Mouse (Mus musculus) hindbrain, embryonic 14.5 days (tissue): Measurements from ENCODE around the gene Pkdcc. TPM values are rescaled to one million over a fixed set of nuclear protein-coding genes. Genes with fewer than 3 reads are reported as not detected.

Experiments
- ATAC-seq: fragments of 200-750 bp; cut with Nextera tagmentation; 2 replicates; pipeline ENCODE4 v1.8.0; 2017; ENCODE audit warnings: moderate number of reproducible peaks, mild to moderate bottlenecking, moderate TSS enrichment, moderate library complexity; ENCODE audit not compliant: low FRiP score
- DNase-seq: peaks from one replicate; pipeline ENCODE4 v3.0.0-alpha.2; 2015; ENCODE audit warnings: low spot score
- H3K27ac ChIP-seq: fragments of 300-500 bp; sonication (generic); 2 replicates; pipeline ENCODE4 v1.5.1; 2014; ENCODE audit warnings: mild to moderate bottlenecking, moderate library complexity
- H3K27me3 ChIP-seq: fragments of 300-500 bp; sonication (generic); 2 replicates; pipeline ENCODE4 v1.6.1; 2014; ENCODE audit warnings: mild to moderate bottlenecking, low read length, mixed read lengths; ENCODE audit not compliant: control insufficient read depth, insufficient read depth
- H3K36me3 ChIP-seq: fragments of 300-500 bp; sonication (generic); replicated peaks from 2 replicates; pipeline ENCODE4 v1.6.1; 2014; ENCODE audit not compliant: control insufficient read depth, insufficient read depth
- H3K4me1 ChIP-seq: fragments of 300-500 bp; sonication (generic); replicated peaks from 2 replicates; pipeline ENCODE4 v1.6.1; 2014; ENCODE audit warnings: antibody characterized with exemption, low read length, mixed read lengths; ENCODE audit not compliant: control insufficient read depth, insufficient read depth
- H3K4me2 ChIP-seq: fragments of 300-500 bp; sonication (generic); replicated peaks from 2 replicates; pipeline ENCODE4 v1.6.1; 2014; ENCODE audit warnings: mild to moderate bottlenecking, moderate library complexity
- H3K4me3 ChIP-seq: fragments of 300-500 bp; sonication (generic); replicated peaks from 2 replicates; pipeline ENCODE4 v1.5.1; 2014; ENCODE audit warnings: mild to moderate bottlenecking, low read length
- H3K9ac ChIP-seq: fragments of 300-500 bp; sonication (generic); 2 replicates; pipeline ENCODE4 v1.6.1; 2014
- H3K9me3 ChIP-seq: fragments of 300-500 bp; sonication (generic); 2 replicates; pipeline ENCODE4 v1.6.1; 2016; ENCODE audit warnings: low read length; ENCODE audit not compliant: control insufficient read depth
- WGBS: fragments of 180-500 bp; shearing (Covaris S2); extraction: QIAGEN DNeasy Blood & Tissue Kit; methylation state at CpG from one replicate; pipeline ENCODE4 v1.1.7; 2014; 5-methylcytosine and 5-hydroxymethylcytosine counted together
- polyA plus RNA-seq: library from polyadenylated mRNA; unstranded; fragments of >200 nt; fragmentation: Nextera tagmentation; extraction: Ambion mirVana; gene quantifications from 2 replicates; pipeline ENCODE4 v1.2.1, GENCODE M21; 2014

Pkdcc gene
- polyA plus RNA-seq, 1 experiment from 2014 or later, result 7.5 TPM

DNA sequence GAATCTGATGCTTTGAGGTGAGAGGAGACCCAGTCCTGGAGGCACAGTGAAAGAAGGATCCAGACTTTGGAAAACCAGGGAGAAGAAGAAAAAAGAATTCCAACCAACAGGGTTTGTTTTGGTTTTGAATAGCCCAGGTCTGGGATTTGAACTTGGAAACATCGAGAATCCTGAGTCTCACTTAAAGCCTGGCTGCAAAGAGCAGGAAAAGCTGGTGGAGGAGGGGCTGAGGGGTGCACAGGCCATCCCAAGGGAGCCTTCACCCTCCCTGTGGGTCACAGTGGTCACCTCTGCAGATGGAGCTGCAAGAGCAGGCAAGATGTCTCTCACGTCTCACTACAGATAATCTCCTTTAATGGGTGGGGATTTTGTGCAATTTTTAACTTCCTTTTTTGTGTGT lies 6.6 kb upstream of the Pkdcc start:
- no peak for DNase-seq
- H3K4me1 ChIP-seq, result peaks cover 18% of the 10 kb centered on the region
- no peak overlapping the region for H3K4me3 ChIP-seq
- no peaks in the 10 kb centered on the region for H3K27me3 ChIP-seq
- ATAC-seq, result no peak
- H3K4me2 ChIP-seq, result no peak overlapping the region
- no peak overlapping the region for H3K9ac ChIP-seq
- no peaks in the 10 kb centered on the region for H3K9me3 ChIP-seq
- H3K27ac ChIP-seq, result no peak overlapping the region
- WGBS, result 63% methylated on average over 2 of the region's 2 CpGs
- no peaks in the 10 kb centered on the region for H3K36me3 ChIP-seq

DNA sequence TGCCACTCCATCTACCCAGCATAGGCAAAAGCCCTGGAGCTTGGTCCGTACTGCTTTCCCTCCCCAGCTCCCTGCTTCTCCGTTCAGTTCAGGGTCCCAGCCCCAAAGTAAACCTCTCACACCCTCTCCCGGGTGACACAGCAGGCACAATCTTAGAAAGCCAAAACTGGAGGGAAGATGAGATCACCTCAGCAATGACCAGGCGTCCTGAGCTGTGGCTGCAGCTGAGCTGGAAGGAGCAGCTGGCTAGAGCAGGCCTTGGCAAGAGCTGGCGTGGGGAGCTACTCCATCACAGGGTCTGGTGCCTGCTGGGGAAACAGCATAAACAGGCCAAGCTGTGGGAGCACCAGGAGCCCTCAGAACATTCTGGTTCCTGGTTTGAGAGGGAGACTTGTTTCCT lies 4.6 kb upstream of the Pkdcc start:
- H3K27ac ChIP-seq, result no peak overlapping the region
- 68% methylated on average over 5 of the region's 5 CpGs for WGBS
- no peak for DNase-seq
- ATAC-seq, result no peak
- H3K4me2 ChIP-seq, result no peak overlapping the region
- no peak overlapping the region for H3K9ac ChIP-seq
- no peak overlapping the region for H3K4me3 ChIP-seq
- H3K4me1 ChIP-seq, result peaks cover 16% of the 10 kb centered on the region; the same call in 1 of the 2 replicates
- no peaks in the 10 kb centered on the region for H3K27me3 ChIP-seq
- no peaks in the 10 kb centered on the region for H3K9me3 ChIP-seq
- H3K36me3 ChIP-seq, result no peaks in the 10 kb centered on the region

DNA sequence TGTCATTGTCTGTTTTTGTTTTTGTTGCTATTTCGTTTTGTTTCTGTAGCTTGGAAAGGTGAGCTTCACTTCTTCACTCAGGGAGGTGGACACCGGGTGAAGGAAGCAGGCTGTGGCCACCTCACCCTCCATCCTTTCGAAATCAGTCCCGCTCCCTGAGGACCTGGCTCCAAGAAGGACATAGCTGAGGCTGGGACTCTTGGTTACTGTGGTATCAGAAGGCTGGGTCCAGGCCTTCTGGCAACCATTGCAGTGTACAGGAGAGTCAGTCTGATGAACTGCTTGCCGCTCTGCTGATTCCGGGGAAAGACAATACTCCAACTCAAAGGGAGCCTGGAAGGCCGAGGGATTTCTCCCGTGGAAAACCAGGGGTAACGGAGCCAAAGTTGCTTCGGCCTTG lies 3.9 kb upstream of the Pkdcc start:
- Histone ChIP-seq H3K9me3 (no peaks in the 10 kb centered on the region), H3K9ac (no peak overlapping the region), H3K27ac (no peak overlapping the region), H3K36me3 (no peaks in the 10 kb centered on the region), H3K4me1 (peaks cover 19% of the 10 kb centered on the region), H3K4me3 (no peak overlapping the region), H3K4me2 (no peak overlapping the region), H3K27me3 (no peaks in the 10 kb centered on the region)
- ATAC-seq (no peak), DNase-seq (no peak)
- 79% methylated on average over 10 of the region's 10 CpGs for WGBS

DNA sequence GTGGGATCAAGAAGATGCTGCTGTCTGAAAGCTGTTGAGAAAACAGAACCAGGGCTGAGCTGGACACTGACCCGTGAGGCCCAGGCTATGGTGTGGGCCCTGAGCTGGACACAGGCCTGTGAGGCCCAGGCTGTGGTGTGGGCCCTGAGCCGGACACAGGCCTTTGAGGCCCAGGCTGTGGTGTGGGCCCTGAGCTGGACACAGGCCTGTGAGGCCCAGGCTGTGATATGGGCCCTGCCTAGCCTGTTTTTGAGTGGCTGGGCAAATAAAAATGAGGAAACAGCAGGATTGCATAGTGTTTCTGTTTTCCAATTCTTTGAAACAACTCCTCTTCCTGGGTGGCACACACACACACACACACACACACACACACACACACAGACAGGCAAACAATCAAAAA lies 2.7 kb upstream of the Pkdcc start:
- Histone ChIP-seq H3K4me2 (no peak overlapping the region), H3K27ac (no peak overlapping the region), H3K9ac (no peak overlapping the region), H3K4me1 (peaks cover 32% of the 10 kb centered on the region), H3K36me3 (no peaks in the 10 kb centered on the region), H3K27me3 (no peaks in the 10 kb centered on the region), H3K4me3 (no peak overlapping the region), H3K9me3 (no peaks in the 10 kb centered on the region)
- ATAC-seq, result no peak
- WGBS, result 84% methylated on average over 2 of the region's 2 CpGs
- DNase-seq, result no peak

DNA sequence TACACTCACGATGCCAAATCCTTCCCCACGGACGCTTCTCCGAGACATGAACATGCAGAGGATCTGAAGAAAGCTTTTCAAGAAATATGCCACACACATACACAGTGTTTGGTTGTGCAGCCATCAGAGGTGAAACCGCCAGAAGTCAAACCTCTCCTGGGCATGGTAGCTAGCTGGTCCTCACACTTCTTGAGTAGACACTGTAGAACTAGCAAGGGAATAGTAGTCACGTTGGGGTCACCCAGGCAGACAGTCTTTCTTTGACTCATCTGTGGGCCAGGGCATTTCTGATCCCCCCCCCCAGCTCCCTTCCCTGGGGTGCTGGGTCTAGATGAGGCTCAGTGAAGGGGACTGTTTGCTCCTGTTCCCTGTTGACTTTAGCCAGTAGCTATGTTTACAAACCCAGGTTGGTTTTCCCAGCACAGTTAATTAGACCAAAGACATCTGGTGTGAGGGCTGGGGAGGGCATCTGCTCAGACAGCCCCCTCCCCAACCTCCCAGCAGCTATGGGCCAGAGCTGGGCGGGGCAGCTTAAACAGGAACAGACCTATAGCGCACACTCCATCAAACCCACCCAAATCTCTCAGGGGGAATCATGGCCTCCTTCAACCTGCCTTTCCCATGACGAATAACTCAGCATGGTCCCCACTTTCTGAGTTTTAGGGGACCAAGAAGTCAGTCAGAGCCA lies 1.7 kb upstream of the Pkdcc start:
- no peak for ATAC-seq
- DNase-seq, result no peak
- Histone ChIP-seq H3K9me3 (no peaks in the 10 kb centered on the region), H3K27ac (peak overlapping the region; percentile 88; the same call in 1 of the 2 replicates), H3K27me3 (no peaks in the 10 kb centered on the region), H3K4me3 (peak overlapping the region; percentile 82; the same call in 1 of the 2 replicates), H3K36me3 (no peaks in the 10 kb centered on the region), H3K9ac (no peak overlapping the region), H3K4me2 (peak overlapping the region; percentile 94), H3K4me1 (peaks cover 41% of the 10 kb centered on the region)
- WGBS, result 47% methylated on average over 9 of the region's 9 CpGs

DNA sequence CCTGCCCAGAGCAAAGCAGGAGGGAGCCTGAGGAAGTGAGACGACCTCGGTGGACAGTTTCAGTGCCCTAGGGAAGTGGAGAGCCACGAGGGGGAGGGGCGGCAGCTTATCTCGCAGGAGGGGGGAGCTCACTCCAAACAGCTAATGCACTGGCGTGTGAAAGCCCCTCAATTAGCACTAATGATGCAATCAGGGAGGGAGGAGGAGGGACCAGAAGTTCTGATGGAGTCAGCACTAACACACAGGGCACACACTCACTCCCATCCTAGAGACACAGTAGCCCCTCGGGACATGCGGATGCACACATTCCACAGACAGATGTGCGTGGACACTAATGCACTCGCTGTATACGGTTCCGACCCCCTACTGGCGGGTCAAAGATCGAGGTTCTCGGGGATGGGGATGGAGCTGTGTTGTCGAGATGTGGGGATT lies 915 bp upstream of the Pkdcc start:
- Histone ChIP-seq H3K27ac (peak overlapping the region; percentile 88), H3K9ac (peak overlapping the region; percentile 95), H3K4me2 (peak overlapping the region; percentile 94), H3K4me1 (peaks cover 49% of the 10 kb centered on the region), H3K4me3 (peak overlapping the region; percentile 82), H3K9me3 (no peaks in the 10 kb centered on the region), H3K27me3 (no peaks in the 10 kb centered on the region), H3K36me3 (no peaks in the 10 kb centered on the region)
- peak; percentile 56 for DNase-seq
- WGBS, result under 1% methylated on average over 16 of the region's 16 CpGs
- ATAC-seq, result peak; percentile 40

DNA sequence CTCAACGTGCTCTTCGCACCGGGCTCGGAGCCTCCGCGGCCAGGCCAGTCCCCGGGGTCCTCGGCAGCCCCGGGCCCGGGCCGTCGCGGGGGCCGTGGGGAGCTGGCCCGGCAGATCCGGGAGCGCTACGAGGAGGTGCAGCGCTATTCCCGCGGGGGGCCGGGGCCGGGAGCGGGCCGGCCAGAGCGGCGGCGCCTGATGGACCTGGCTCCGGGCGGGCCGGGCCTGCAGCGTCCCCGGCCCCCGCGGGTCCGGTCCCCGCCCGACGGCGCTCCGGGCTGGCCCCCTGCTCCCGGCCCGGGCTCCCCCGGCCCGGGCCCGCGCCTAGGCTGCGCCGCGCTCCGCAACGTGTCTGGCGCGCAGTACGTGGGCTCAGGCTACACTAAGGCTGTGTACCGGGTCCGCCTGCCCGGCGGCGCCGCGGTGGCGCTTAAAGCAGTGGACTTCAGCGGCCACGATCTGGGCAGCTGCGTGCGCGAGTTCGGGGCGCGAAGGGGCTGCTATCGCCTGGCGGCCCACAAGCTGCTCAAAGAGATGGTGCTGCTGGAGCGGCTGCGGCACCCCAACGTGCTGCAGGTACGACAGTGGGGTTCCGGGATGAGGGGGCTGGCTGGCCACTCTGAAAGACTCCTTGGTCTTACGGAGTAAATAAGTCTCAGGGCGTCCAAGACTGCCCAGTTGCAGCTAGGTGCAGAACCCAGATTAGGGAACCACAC lies 595 bp downstream of the Pkdcc start:
- peak overlapping the region; percentile 82 for H3K4me3 ChIP-seq
- DNase-seq (peak; percentile 47), ATAC-seq (peak; percentile 47)
- H3K4me1 ChIP-seq, result peaks cover 55% of the 10 kb centered on the region
- H3K36me3 ChIP-seq, result no peaks in the 10 kb centered on the region
- H3K9ac ChIP-seq, result peak overlapping the region; percentile 95
- H3K27me3 ChIP-seq, result no peaks in the 10 kb centered on the region
- under 1% methylated on average over 55 of the region's 80 CpGs for WGBS
- peak overlapping the region; percentile 88 for H3K27ac ChIP-seq
- H3K4me2 ChIP-seq, result peak overlapping the region; percentile 94
- no peaks in the 10 kb centered on the region for H3K9me3 ChIP-seq

DNA sequence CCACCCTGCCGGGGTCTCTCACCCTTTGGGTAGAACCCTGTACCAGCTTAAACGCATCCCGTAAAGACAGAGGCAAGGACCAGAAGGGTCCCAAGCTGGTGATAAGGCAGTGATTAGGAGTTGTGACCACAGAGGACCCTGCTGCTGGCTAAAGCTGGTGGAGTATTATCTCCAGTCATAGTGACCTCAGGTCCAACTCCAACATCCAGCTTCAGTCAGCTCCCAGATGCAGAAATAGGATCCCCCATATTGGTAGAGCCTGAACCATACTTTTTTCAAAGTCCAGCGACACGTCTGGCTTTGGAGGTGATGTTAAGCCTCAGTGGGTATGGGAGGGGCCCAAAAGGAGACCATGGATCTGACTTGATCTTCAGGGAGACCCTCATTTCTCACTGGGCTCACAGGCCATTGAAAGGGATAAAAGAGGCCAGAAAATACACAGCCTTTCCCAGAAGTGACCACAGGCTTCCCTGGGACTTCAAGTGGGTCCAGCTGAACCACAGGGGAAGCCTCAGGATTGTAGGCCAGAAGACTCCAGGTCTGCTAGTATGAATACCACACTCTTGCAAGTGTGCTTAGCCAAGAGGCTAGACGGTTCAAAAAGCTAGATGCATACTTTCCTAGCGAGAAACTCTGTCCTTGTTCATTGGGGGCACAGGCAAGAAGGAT lies 1.3 kb downstream of the Pkdcc start:
- peaks cover 55% of the 10 kb centered on the region for H3K4me1 ChIP-seq
- H3K36me3 ChIP-seq, result 0 out of 2 replicates have a peak, but pooled peaks cover under 1% of the 10 kb centered on the region
- peak overlapping the region; percentile 82 for H3K4me3 ChIP-seq
- ATAC-seq, result no peak
- WGBS, result 12% methylated on average over 7 of the region's 7 CpGs
- no peak for DNase-seq
- H3K9me3 ChIP-seq, result no peaks in the 10 kb centered on the region
- H3K9ac ChIP-seq, result peak overlapping the region; percentile 95
- no peaks in the 10 kb centered on the region for H3K27me3 ChIP-seq
- peak overlapping the region; percentile 94 for H3K4me2 ChIP-seq
- peak overlapping the region; percentile 88 for H3K27ac ChIP-seq

DNA sequence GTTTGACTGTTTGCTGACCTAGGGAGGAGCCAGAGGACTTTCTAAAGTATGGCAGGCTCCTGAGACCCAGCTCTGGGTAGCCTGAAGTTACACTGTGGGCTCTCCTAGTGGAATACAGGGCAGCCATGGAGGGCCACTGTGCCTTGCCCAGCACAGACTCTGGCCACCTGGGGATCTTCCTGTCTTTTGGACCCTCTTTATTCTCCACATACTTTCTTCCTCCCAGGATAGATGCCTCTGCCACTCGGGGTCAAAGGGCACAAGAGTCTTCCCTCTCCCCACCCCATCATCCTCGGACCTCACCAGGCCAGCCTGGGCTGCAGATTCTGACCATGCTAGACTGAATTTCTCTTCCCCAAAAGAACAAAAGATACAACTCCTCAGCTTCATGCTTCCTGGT lies 3.1 kb downstream of the Pkdcc start:
- H3K4me3 ChIP-seq, result 0 out of 2 replicates have a peak overlapping the region, but pooled peaks have one; percentile 82
- H3K9me3 ChIP-seq, result no peaks in the 10 kb centered on the region
- H3K4me1 ChIP-seq, result peaks cover 53% of the 10 kb centered on the region
- 0 out of 2 replicates have a peak, but pooled peaks cover 7% of the 10 kb centered on the region for H3K36me3 ChIP-seq
- ATAC-seq (no peak), DNase-seq (no peak)
- H3K27me3 ChIP-seq, result peaks cover 5% of the 10 kb centered on the region; the same call in 1 of the 2 replicates
- H3K27ac ChIP-seq, result no peak overlapping the region
- H3K9ac ChIP-seq, result no peak overlapping the region; the same call in 1 of the 2 replicates
- peak overlapping the region; percentile 94 for H3K4me2 ChIP-seq
- WGBS, result 20% methylated on average over 2 of the region's 2 CpGs
